Mouse (Mus musculus) T-helper 17 cell (primary cell): ENCODE results near the gene Clasp2.
"Not testable (repeated sequence)": the region's sequence is repeated elsewhere in the genome, so short reads cannot be mapped to it uniquely, and the experiment has no call there.

Experiments used
- in situ Hi-C, 2 experiments: fragments of 300-600 bp; cut with MboI, MseI; formaldehyde crosslinking; loops; 1 replicate in 1 of 2; 2 replicates in 1 of 2; pipeline ENCODE4 v1.15.1; 2025; ENCODE audit warnings: high pct_unique_total_duplicates in 2 of 2

Clasp2 gene

GRCm38 (mm10) chr9:113741108-113741636, at the start of gene Clasp2:
Clasp2 (plus strand) TSS chr9:113741473.
- in situ Hi-C loops = no loop called here

GRCm38 (mm10) chr9:113701441-113702160, 39.7 kb upstream of the Clasp2 start:
- in situ Hi-C loops = no loop called here

DNA sequence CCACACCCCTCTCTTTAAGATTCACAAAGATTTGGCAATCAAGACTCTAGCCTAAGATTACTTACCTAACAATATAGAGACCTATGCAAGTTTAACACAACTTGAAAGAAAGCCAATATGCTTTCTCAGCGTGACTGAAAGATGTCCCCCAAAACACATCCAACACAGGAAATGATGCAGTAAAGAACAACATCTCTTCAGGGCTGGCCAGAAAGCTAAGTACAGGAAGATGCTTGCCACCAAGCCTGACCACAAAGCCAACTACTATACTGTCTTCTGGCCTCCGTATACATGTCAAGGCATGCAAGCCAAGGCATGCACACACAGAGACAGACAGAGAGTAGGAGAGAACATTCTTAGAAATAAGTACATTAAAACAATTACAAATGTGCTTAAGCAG, 35.2 kb upstream of the Clasp2 start:
- in situ Hi-C loops = no loop called here

GRCm38 (mm10) chr9:113706841-113707240, 34.4 kb upstream of the Clasp2 start:
- in situ Hi-C loops = no loop called here

GRCm38 (mm10) chr9:113707481-113708360, 33.6 kb upstream of the Clasp2 start, which contains the start of gene Pdcd6ip:
Pdcd6ip (minus strand) TSS chr9:113708259.
- in situ Hi-C loops = no loop called here

GRCm38 (mm10) chr9:113708361-113709280, 32.7 kb upstream of the Clasp2 start:
- in situ Hi-C loops = no loop called here

- in situ Hi-C loops = no loop called here
Observed at GRCm38 (mm10) chr9:113710871-113711270, 30.4 kb upstream of the Clasp2 start.

DNA sequence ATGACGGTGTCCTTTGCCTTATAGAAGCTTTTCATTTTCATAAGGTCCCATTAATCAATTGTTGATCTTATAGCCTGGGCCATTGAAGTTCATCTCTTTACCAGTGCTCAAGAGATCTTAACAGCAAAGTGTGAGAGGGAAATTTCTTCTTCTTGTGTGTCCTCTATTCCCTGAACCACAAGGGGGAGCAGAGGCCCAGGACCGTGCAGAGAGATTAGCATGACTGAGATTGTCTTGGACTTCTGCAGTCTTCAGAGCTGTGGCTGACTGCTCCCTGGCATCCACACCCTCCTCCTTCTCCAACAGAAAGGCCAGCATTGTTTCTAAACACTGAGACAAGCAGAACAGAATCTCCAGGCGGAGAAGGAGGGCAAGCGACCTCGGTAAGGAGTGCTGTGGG, 22.2 kb upstream of the Clasp2 start:
- in situ Hi-C loops = no loop called here

GRCm38 (mm10) chr9:113724646-113725045, 16.6 kb upstream of the Clasp2 start:
- in situ Hi-C loops = no loop called here

DNA sequence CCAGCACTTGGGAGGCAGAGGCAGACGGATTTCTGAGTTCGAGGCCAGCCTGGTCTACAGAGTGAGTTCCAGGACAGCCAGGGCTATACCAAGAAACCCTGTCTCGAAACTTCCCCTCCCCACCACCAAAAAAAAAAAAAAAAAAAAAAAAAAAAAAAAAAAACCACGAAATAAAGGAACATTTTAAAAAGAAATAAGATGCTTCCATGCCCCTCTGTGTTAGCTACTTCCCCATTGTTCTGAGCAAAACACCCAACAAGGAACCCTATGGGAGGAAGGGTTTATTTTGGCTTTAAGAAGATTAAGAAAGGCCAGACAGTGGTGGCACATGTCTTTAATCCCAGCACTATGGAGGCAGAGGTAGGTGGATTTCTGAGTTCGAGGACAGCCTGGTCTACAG, 15.7 kb upstream of the Clasp2 start:
- in situ Hi-C loops = not testable (repeated sequence)

DNA sequence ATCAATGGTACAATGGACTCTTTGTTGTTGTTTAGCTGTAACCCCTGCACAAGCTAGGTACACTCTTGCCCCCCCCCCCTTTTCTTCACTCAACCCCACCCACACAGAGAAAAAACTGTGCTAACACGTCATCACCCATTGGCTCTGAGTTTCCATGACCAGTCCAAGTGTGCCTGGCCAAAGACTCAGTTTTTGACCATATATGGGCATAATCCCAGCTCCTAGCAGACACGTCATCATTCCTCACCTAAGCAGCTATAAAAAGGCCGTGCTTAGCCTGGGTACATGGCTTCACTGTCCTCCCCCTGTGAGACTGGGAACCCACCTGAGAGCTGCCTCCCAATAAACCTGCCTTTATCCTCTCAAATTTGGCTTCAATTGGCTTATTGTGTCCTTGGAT, 15.1 kb upstream of the Clasp2 start:
- in situ Hi-C loops = no loop called here

GRCm38 (mm10) chr9:113726991-113727680, 14.1 kb upstream of the Clasp2 start:
- in situ Hi-C loops = no loop called here

DNA sequence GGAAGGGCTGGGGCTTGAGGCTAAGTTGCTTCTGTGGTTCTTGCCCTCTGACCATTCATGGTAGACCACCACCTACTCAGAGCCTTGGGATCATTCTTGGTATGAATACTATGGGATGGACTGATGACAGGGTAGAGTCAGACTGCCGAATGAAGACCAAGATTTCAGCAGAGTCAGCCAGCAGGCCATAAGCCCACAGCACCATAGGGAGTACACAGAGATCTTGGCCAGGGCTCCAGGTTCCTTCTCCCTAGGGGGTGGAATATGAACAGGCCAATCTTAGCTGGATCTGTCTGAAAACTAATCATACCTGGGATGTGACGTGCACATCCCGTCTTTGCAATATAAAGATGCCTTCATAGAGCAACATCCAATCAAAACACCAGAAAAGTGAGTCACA, 9.7 kb upstream of the Clasp2 start:
- in situ Hi-C loops = no loop called here

DNA sequence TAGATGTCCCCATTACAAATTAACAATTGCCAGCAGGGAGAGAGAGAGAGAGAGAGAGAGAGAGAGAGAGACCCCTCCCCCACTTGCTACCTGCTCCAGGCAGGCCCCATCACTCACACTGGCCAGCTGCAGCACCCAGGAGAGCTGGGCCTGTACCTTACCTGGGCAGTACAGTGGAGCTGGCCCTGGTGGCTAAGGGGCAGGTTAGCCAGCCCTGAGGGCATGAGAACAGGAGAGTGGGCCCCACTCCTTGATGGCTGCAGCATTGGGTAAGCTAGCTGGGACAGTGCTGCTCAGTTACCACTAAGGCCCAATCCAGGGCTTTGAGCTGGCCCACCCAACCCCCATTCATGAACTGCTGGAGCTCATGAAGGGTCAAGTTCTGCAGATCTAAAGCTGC, 5.4 kb upstream of the Clasp2 start:
- in situ Hi-C loops = no loop called here

DNA sequence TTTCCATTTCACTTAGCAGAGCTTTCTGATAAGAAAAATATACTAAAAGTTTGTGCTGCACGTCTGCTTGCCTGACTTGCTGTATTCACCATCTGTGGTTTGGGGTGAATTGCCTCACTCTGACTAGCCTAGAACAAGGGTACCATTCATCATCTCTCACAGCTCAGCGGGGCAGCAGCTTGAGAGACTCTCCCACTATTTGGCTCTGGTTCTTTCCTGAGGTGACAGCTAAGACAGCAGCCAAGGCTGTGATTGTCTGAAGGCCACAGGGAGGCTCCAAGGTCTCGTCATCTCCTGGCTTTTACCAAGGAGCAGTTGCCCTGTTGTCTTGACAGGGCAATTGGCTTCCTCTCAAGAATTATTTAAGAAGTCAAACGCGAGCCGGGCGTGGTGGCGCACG, 3.3 kb upstream of the Clasp2 start:
- in situ Hi-C loops = no loop called here

GRCm38 (mm10) chr9:113738941-113739340, 2.3 kb upstream of the Clasp2 start:
- in situ Hi-C loops = no loop called here

GRCm38 (mm10) chr9:113741637-113742137, 414 bp downstream of the Clasp2 start:
- in situ Hi-C loops = no loop called here

GRCm38 (mm10) chr9:113742361-113742794, 1.1 kb downstream of the Clasp2 start:
- in situ Hi-C loops = no loop called here

DNA sequence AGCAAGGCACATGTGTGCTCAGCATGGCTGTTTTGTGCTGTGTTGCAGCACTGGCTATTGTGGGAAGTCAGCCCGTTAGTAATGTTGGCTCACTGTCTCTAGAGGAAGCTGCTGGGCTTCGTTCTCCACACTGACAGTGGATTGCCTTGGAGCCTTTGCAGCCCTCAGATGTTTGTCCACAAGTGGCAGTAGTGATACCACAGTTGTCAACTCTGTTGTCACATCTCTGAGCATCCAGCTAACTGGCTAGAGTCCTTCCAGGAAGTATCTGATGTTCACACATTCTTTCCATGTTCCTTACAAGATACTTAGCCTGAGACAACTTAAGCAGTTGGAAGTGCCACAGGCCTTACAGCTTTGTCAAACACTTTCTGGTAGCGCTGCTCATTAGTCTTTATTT, 2.0 kb downstream of the Clasp2 start:
- in situ Hi-C loops = no loop called here

GRCm38 (mm10) chr9:113749356-113749755, 8.1 kb downstream of the Clasp2 start:
- in situ Hi-C loops = no loop called here
